Mouse (Mus musculus): Measurements from ENCODE around the gene Vamp3. TPM values are rescaled to one million over a fixed set of nuclear protein-coding genes. Genes with fewer than 3 reads are reported as not detected.
A peak's percentile ranks its signal among the peaks of the same experiment; 100 is the strongest.

The Vamp3 gene
- polyA plus RNA-seq, 1 experiment from 2014 or later = 115 TPM

DNA sequence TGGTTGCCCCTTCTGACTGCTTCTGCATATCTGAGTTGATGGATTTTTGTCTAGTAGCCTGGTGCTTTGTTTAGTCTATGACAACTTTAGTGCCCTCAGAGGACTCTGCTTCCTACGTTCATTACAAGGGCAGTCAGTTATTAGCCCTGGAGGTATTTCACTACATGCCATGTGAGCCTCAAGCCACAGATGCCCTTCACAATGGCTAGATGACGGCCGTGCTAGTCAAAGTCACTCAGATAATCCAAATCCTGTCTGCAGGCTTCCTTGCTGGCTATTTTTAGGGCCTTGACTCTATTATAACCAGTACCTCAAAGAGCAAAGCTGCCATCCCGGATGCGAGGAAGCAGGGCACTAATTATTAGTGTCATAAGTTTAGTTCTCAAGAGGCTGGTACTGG is 25.3 kb upstream of the Vamp3 start:
- Histone ChIP-seq H3K36me3 (peaks cover 75% of the 10 kb centered on the region), H3K4me1 (no peaks in the 10 kb centered on the region)
- WGBS = 78% methylated on average over 5 of the region's 5 CpGs

DNA sequence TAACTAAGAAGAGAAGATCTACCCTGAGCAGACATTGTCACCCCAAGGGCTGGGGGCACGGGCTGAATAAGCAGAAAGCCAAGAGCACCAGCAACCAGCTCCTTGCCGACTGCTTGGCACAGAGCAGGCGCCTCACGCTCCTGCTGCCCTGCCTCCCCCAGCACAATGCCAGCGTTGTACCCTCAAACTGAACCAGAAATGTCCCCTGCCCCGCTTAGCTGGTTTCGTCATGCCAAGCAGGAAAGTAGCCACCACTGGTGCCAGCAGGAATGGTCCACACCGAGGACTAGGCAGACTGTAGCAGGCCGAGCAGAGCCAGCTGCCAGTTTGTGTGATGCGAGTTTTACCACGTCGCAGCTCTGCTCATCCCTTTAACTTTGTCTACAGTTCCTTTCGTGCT is 24.2 kb upstream of the Vamp3 start:
- no peaks in the 10 kb centered on the region for H3K27me3 ChIP-seq
- WGBS = 88% methylated on average over 13 of the region's 13 CpGs
- H3K27ac ChIP-seq = no peak overlapping the region
- peaks cover 72% of the 10 kb centered on the region for H3K36me3 ChIP-seq
- ATAC-seq (ENCODE audit: insufficient number of reproducible peaks, insufficient read depth, low FRiP score, low TSS enrichment, low read depth) = no peak
- no peaks in the 10 kb centered on the region for H3K9me3 ChIP-seq
- no peak overlapping the region for H3K9ac ChIP-seq
- no peak overlapping the region for H3K4me3 ChIP-seq
- H3K4me1 ChIP-seq = no peaks in the 10 kb centered on the region
- H3K4me2 ChIP-seq = no peak overlapping the region

More for the DNA sequence above, 25.3 kb upstream of the Vamp3 start:
- ATAC-seq (ENCODE audit: insufficient number of reproducible peaks, insufficient read depth, low FRiP score, low TSS enrichment, low read depth) = no peak
- Histone ChIP-seq H3K9me3 (no peaks in the 10 kb centered on the region), H3K27me3 (no peaks in the 10 kb centered on the region), H3K4me2 (no peak overlapping the region), H3K27ac (no peak overlapping the region), H3K9ac (no peak overlapping the region), H3K4me3 (no peak overlapping the region)

DNA sequence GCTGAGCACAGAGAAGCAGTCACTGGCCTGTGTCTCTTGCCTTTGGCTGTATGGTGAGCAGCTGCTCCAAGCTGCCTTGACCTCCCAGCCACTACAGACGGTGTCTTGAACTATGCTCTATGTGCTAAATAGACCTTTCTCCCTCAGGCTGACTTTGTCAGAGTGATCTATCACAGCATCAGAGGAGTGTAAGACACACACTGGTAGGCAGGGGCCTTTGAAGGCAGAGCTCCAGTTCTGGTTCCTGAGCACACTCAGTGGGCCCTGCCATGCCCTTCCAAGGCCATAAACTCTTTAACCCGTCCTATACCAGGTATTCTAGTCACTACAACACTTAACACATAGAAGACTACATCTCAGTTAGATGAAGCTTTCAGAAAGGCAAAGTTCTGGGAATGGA is 23.6 kb upstream of the Vamp3 start:
- no peaks in the 10 kb centered on the region for H3K9me3 ChIP-seq
- peaks cover 72% of the 10 kb centered on the region for H3K36me3 ChIP-seq
- no peak for ATAC-seq (ENCODE audit: insufficient number of reproducible peaks, insufficient read depth, low FRiP score, low TSS enrichment, low read depth)
- H3K27me3 ChIP-seq = no peaks in the 10 kb centered on the region
- H3K4me3 ChIP-seq = no peak overlapping the region
- H3K27ac ChIP-seq = no peak overlapping the region
- 73% methylated on average over 2 of the region's 2 CpGs for whole genome bisulfite sequencing
- no peaks in the 10 kb centered on the region for H3K4me1 ChIP-seq
- H3K9ac ChIP-seq = no peak overlapping the region
- no peak overlapping the region for H3K4me2 ChIP-seq

DNA sequence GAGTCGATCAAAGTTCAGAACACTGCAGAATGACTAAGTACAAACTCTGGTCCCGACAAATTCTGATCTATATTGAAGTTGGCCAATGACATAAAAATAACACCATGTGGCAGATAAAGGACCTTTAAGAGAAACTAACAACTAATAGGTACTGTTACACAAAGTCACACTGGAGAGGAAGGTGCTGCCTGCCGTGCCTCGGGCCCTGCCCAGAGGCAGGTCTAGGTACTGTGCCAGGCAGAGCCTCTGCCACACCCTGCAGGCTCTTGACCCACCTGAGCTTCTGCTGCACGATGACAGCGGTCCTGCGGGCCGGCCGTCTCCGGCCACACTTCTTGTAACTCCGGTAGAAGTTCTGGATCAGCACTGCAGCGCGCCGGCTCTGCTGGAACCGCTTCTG is 17.1 kb upstream of the Vamp3 start:
- H3K4me2 ChIP-seq = no peak overlapping the region
- H3K27ac ChIP-seq = no peak overlapping the region
- 93% methylated on average over 15 of the region's 15 CpGs for WGBS
- no peaks in the 10 kb centered on the region for H3K27me3 ChIP-seq
- H3K36me3 ChIP-seq = peaks cover 34% of the 10 kb centered on the region
- no peak for ATAC-seq (ENCODE audit: insufficient number of reproducible peaks, insufficient read depth, low FRiP score, low TSS enrichment, low read depth)
- no peaks in the 10 kb centered on the region for H3K9me3 ChIP-seq
- no peaks in the 10 kb centered on the region for H3K4me1 ChIP-seq
- no peak overlapping the region for H3K4me3 ChIP-seq
- H3K9ac ChIP-seq = no peak overlapping the region

DNA sequence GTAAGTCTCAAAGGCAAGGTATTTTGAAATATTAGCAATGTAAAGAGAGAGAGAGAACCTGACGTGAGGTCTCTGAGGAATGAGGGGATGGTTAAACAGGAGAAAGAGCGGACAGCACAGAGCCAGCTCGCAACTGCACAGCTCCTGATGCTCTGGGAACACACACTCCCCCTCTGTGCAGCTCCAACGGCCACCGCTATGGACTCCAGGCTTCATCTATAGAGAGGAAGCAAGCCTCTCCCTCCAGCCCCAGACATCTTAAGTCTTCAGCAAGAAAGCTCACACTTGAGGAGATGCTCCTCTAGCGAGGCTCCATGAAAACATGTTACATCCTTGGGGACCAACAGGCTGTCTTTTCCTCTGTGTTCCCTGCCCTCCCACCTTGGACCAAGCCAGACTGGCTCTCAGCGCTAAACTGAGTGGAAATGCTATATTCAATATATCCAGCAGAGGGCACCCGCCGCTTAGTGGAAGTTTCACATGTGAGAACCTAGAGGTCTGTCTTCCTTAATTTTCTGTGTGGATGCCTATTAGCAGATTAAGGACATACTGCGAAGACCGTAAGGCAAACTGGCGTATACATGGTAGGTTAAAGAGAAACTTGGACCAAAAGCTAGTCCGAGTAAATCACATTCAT is 15.5 kb upstream of the Vamp3 start:
- Histone ChIP-seq H3K9ac (no peak overlapping the region), H3K4me2 (no peak overlapping the region), H3K27ac (no peak overlapping the region), H3K36me3 (peaks cover 19% of the 10 kb centered on the region), H3K4me3 (no peak overlapping the region), H3K4me1 (no peaks in the 10 kb centered on the region), H3K27me3 (no peaks in the 10 kb centered on the region), H3K9me3 (no peaks in the 10 kb centered on the region)
- ATAC-seq (ENCODE audit: insufficient number of reproducible peaks, insufficient read depth, low FRiP score, low TSS enrichment, low read depth) = no peak
- 47% methylated on average over 13 of the region's 13 CpGs for WGBS

DNA sequence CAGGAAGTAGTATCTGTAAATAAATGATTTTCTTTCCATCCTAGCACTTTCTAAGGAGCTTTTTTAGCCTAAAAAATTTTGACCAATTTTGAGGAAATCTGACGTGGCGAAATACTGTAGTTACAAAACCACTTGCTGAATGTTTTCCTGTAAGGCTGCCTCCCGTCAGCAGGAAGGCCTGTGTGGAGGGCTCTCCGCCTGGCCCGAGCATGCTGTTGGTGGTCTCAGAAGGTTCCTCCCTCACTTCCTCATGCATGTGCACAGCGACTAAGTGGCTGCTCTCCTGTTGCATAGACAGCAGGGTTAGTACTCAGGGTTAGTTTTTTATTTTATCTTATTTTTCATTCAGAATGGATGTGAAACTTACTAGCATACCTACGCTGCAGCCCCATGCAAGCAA is 13.2 kb upstream of the Vamp3 start:
- Histone ChIP-seq H3K27me3 (no peaks in the 10 kb centered on the region), H3K27ac (no peak overlapping the region), H3K9ac (no peak overlapping the region), H3K9me3 (no peaks in the 10 kb centered on the region), H3K36me3 (peaks cover 15% of the 10 kb centered on the region), H3K4me2 (no peak overlapping the region), H3K4me3 (no peak overlapping the region), H3K4me1 (no peaks in the 10 kb centered on the region)
- WGBS = 83% methylated on average over 7 of the region's 7 CpGs
- no peak for ATAC-seq (ENCODE audit: insufficient number of reproducible peaks, insufficient read depth, low FRiP score, low TSS enrichment, low read depth)

DNA sequence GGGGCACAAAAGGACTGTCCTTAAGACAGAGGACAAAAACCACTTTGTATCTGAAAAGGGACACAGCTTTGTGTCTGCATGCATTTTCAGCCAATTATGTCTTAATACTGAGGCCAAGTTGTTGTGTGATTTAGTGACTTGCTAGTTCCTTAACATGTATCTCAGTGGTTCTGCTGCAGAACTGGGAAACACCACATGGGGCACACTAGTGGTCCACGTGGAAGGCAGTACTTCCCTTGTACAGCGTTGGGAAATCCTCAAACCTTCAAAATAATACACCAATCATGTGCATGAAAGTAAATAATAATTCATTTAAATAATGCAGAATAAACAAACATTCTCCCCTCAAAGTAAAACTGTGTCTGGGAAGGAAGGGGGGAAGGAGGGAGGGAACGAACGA is 11.0 kb upstream of the Vamp3 start:
- H3K27me3 ChIP-seq = no peaks in the 10 kb centered on the region

DNA sequence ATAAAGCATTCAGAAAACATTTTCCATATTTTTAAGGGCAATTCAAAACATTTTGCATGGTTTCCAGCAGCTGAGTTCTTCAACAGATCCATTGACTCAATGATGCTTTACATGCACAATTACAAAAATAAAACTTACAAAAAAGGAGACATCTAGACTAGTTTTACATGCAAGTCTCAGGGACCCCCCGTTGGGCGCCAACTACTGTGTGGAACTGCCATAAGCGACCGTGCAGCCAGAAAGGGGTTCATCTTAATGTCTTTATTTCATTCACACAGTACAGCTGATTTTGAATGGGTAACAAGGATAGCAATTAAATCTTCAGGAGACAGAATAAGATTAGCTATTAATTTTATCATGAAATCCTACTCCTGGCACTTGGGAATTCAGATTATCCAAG is 1.8 kb upstream of the Vamp3 start:
- no peak overlapping the region for H3K4me3 ChIP-seq
- 96% methylated on average over 4 of the region's 4 CpGs for WGBS

More for the DNA sequence above, 11.0 kb upstream of the Vamp3 start:
- 0 out of 2 replicates have a peak, but pooled peaks cover 5% of the 10 kb centered on the region for H3K36me3 ChIP-seq
- no peak overlapping the region for H3K4me3 ChIP-seq
- H3K9ac ChIP-seq = no peak overlapping the region
- H3K9me3 ChIP-seq = no peaks in the 10 kb centered on the region
- no peak overlapping the region for H3K4me2 ChIP-seq
- WGBS = 68% methylated on average over 4 of the region's 4 CpGs
- ATAC-seq (ENCODE audit: insufficient number of reproducible peaks, insufficient read depth, low FRiP score, low TSS enrichment, low read depth) = no peak
- no peaks in the 10 kb centered on the region for H3K4me1 ChIP-seq
- H3K27ac ChIP-seq = no peak overlapping the region

DNA sequence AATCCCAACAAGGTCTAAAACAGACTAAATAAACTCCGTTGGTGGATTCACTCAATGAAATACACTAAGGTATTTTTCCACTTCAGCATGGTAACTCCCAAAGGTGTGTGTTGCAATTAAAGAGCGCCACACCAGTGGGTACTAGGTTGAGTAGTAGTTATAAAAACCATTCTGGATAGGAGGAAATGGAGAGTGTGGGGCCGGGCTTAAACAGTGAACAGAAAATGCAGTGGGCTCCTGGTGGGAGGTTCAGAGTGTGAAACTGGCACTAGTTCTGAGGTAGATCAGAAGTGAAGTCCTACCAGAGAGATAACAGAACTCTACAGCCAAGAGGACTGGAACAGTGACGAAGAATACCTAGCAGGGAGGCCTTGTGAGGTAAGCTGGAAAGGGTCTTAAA is 871 bp upstream of the Vamp3 start:
- ATAC-seq (ENCODE audit: insufficient number of reproducible peaks, insufficient read depth, low FRiP score, low TSS enrichment, low read depth) = no peak
- H3K27me3 ChIP-seq = no peaks in the 10 kb centered on the region
- H3K4me1 ChIP-seq = peaks cover 18% of the 10 kb centered on the region
- 80% methylated on average over 4 of the region's 4 CpGs for WGBS
- H3K4me2 ChIP-seq = peak overlapping the region; percentile 69
- H3K36me3 ChIP-seq = peaks cover 14% of the 10 kb centered on the region
- peak overlapping the region; percentile 84 for H3K27ac ChIP-seq
- H3K9ac ChIP-seq = peak overlapping the region; percentile 67
- peaks cover 6% of the 10 kb centered on the region; the same call in 1 of the 2 replicates for H3K9me3 ChIP-seq
- peak overlapping the region; percentile 91 for H3K4me3 ChIP-seq

More for the DNA sequence above, 1.8 kb upstream of the Vamp3 start:
- no peaks in the 10 kb centered on the region for H3K27me3 ChIP-seq
- peaks cover 6% of the 10 kb centered on the region; the same call in 1 of the 2 replicates for H3K9me3 ChIP-seq
- H3K4me1 ChIP-seq = peaks cover 18% of the 10 kb centered on the region
- H3K36me3 ChIP-seq = peaks cover 8% of the 10 kb centered on the region; the same call in 1 of the 2 replicates
- no peak for ATAC-seq (ENCODE audit: insufficient number of reproducible peaks, insufficient read depth, low FRiP score, low TSS enrichment, low read depth)
- H3K4me2 ChIP-seq = no peak overlapping the region
- no peak overlapping the region for H3K9ac ChIP-seq
- H3K27ac ChIP-seq = no peak overlapping the region

DNA sequence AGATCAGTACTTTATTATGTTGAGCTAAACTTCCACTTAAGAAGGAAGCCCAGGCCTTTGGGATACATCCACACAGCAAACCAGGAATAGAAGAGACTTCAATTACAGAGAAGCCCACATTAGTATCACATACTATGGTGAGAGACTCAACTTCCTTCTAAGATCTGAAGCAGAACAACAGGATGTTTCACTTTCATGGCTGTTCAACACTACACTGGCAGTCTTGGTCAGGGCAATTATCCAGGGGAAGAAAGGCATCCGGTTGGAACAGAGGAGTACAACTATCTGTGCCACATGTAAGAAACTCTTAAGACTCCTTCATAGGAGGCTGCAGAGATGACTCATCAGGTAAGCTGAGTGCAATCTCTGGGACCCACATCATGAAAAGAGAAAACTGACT is 6.6 kb downstream of the Vamp3 start:
- Histone ChIP-seq H3K27ac (no peak overlapping the region), H3K4me1 (0 out of 2 replicates have a peak, but pooled peaks cover 2% of the 10 kb centered on the region), H3K4me3 (no peak overlapping the region), H3K4me2 (no peak overlapping the region), H3K27me3 (no peaks in the 10 kb centered on the region), H3K9ac (no peak overlapping the region), H3K9me3 (no peaks in the 10 kb centered on the region), H3K36me3 (peaks cover 76% of the 10 kb centered on the region)
- WGBS = 85% methylated on average over 1 of the region's 1 CpGs
- ATAC-seq (ENCODE audit: insufficient number of reproducible peaks, insufficient read depth, low FRiP score, low TSS enrichment, low read depth) = no peak

DNA sequence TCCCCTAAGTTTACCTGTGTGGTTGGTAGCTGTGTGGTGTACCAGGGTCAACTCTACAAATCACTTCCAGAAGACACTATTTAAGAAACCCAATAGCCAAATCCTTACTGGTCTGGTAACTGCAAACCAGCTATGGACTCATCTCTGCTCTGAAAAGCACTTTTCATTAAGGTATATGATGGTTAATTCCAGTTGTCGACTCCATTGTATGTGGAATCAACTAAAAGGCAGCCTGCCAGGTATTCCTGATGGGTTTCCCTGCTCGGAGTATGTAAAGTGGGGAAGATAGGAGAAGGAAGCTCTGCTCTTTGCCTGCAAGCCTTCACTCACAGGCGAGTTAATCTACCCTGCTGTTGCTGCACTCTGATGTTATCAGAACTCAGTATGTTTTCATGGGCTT is 11.2 kb downstream of the Vamp3 start:
- Histone ChIP-seq H3K27ac (no peak overlapping the region), H3K27me3 (no peaks in the 10 kb centered on the region), H3K4me2 (no peak overlapping the region), H3K4me3 (no peak overlapping the region), H3K9me3 (no peaks in the 10 kb centered on the region), H3K9ac (no peak overlapping the region), H3K4me1 (peaks cover 13% of the 10 kb centered on the region), H3K36me3 (peaks cover 48% of the 10 kb centered on the region)
- 84% methylated on average over 3 of the region's 3 CpGs for WGBS
- no peak for ATAC-seq (ENCODE audit: insufficient number of reproducible peaks, insufficient read depth, low FRiP score, low TSS enrichment, low read depth)

DNA sequence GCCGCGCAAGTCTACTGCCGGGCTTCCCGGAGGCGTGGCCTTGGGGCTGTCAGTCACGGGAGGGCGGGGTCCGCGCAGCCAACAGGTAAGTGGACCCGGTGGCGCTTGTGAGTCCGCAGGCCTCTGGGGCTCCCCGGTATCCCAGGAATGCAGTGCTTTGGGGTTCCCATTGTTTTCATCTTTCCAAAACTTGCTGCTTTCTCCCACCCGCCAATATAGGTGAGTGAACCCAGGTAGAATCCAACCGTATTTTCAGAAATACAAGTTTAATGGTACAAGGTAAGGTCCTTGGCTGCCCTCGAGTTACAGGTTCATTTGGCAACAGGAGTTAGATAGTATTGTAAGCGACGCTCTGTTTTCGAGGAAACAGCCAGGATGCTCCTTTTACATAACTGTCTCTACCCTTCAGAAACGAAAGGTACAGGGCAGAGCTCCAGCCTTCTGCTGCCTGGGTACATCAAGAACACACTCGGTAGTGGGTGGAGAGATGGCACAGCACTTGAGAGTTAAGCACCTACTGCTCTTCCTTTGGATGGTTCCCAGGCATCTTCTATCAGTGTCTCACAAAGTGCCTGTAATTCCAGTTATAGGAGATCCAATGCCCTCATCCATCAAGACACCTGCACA is 12.7 kb downstream of the Vamp3 start:
- 0 out of 2 replicates have a peak, but pooled peaks have one; percentile 2 for ATAC-seq (ENCODE audit: insufficient number of reproducible peaks, insufficient read depth, low FRiP score, low TSS enrichment, low read depth)
- peaks cover 13% of the 10 kb centered on the region for H3K4me1 ChIP-seq
- peak overlapping the region; percentile 99 for H3K4me2 ChIP-seq
- H3K27me3 ChIP-seq = no peaks in the 10 kb centered on the region
- H3K36me3 ChIP-seq = peaks cover 35% of the 10 kb centered on the region
- 0 out of 2 replicates have a peak overlapping the region, but pooled peaks have one; percentile 16 for H3K27ac ChIP-seq
- H3K4me3 ChIP-seq = peak overlapping the region; percentile 66
- no peaks in the 10 kb centered on the region for H3K9me3 ChIP-seq
- WGBS = 7% methylated on average over 21 of the region's 21 CpGs
- peak overlapping the region; percentile 81 for H3K9ac ChIP-seq

Measured in embryonic facial prominence, embryonic 13.5 days (tissue).